Mouse (Mus musculus): ENCODE results near the gene Rras. TPM values are rescaled to one million over a fixed set of nuclear protein-coding genes. Genes with fewer than 3 reads are reported as not detected.

The Rras gene
- 81.5 and 87.2 TPM in 2 replicates for polyA plus RNA-seq (2015; fragmentation: Nextera tagmentation; extraction: Ambion mirVana)

DNA sequence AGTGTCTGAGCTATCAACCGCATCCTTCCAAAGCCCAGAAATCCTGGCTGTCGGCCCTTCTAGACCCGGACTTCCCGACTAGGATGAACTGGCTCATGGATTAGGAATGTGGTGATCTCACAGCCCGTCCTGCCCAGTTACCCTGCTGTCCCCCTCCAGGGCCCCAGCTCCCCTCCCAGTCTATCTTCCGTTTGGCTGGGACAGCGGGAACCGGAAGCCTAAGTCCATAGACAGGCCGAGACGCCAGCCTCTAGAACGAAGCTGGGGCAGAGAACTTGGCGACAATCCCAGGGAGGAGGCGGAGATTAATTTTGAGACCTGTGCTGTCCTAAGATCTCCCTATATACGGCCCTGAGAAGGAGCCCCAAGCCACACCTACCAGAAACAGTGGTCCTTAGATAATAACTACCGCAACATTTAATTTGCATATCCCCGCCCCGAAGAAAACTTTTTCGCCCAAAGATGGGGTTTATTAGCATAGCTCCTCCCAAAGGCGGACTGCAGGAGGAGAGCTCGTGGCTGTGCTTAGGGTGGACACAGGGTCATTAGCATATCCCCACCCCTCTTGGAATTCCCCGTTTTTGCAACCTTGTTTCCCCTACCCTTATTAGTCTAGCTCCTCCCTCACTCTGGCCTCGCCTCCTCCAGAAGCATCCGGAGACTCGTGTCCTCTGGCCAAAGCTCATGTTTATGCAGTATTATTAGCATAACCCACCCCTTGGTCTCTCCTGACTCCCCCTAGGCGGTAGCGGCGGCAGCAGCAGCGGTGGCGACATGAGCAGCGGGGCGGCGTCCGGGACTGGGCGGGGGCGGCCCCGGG lies at the start of gene Rras:
Rras (plus strand) TSS at position 720 of the 820 bp plus-strand sequence.
- under 1% methylated on average over 36 of the region's 36 CpGs for WGBS
- TF ChIP-seq EP300 (optimal IDR thresholded peaks at IDR 0.05) (no peak), CTCF (IDR thresholded peaks at IDR 0.05; ENCODE audit: low read depth) (peak; percentile 41)
- Histone ChIP-seq H3K27me3 (ENCODE audit: control insufficient read depth, insufficient read depth, low read length) (no peaks in the 10 kb centered on the region), H3K9me3 (ENCODE audit: control insufficient read depth, low read length) (no peaks in the 10 kb centered on the region), H3K9ac (ENCODE audit: low read length) (peak within 1 kb of the TSS; percentile 88), H3K36me3 (ENCODE audit: control insufficient read depth, insufficient read depth, low read length) (0 out of 2 replicates have a peak, but pooled peaks cover under 1% of the 10 kb centered on the region), H3K4me2 (replicated peaks; ENCODE audit: low read depth) (peak within 1 kb of the TSS; percentile 75), H3K4me3 (ENCODE audit: low read depth, low read length) (peak within 1 kb of the TSS; percentile 92), H3K27ac (replicated peaks) (peak within 1 kb of the TSS; percentile 95), H3K4me1 (replicated peaks; ENCODE audit: control insufficient read depth, insufficient read depth) (no peaks in the 10 kb centered on the region)
- ATAC-seq (ENCODE audit: low FRiP score, low TSS enrichment): peak; percentile 90
- peak; percentile 92 for DNase-seq (ENCODE audit: low spot score)

DNA sequence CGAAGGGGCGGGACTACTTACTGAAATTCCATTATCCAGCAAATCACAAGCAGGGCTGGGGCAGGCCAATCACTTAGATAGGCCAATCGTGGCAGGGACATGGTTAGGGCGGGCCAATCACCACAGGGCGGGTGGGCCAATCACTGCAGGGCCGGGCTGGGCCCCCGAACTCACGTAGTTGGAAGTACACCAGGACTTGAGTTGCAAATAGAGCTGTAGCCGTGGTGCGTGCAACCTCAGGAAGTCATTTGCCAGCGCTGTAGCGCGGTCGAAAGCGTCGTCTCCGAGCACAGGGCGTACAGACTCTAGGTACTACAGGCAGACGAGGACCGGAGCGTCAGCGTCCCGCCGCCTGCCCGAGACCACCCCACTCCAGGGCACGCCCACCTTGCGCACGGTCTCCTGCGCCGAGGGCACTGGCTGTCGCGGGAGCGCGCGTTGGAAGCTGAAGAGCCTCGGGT lies 47.5 kb upstream of the Rras start:
- H3K4me1 ChIP-seq (replicated peaks; ENCODE audit: control insufficient read depth, insufficient read depth): no peaks in the 10 kb centered on the region
- H3K9ac ChIP-seq (ENCODE audit: low read length): peak overlapping the region; percentile 64
- WGBS: under 1% methylated on average over 36 of the region's 36 CpGs
- H3K4me2 ChIP-seq (replicated peaks; ENCODE audit: low read depth): peak overlapping the region; percentile 81
- H3K27ac ChIP-seq (replicated peaks): peak overlapping the region; percentile 69
- no peak for TF ChIP-seq CTCF (IDR thresholded peaks at IDR 0.05; ENCODE audit: low read depth)
- TF ChIP-seq EP300 (optimal IDR thresholded peaks at IDR 0.05): no peak
- H3K36me3 ChIP-seq (ENCODE audit: control insufficient read depth, insufficient read depth, low read length): 0 out of 2 replicates have a peak, but pooled peaks cover 2% of the 10 kb centered on the region
- H3K9me3 ChIP-seq (ENCODE audit: control insufficient read depth, low read length): no peaks in the 10 kb centered on the region
- peak overlapping the region; percentile 48 for H3K4me3 ChIP-seq (ENCODE audit: low read depth, low read length)
- no peaks in the 10 kb centered on the region for H3K27me3 ChIP-seq (ENCODE audit: control insufficient read depth, insufficient read depth, low read length)
- peak; percentile 87 for DNase-seq (ENCODE audit: low spot score)
- peak; percentile 92 for ATAC-seq (ENCODE audit: low FRiP score, low TSS enrichment)

DNA sequence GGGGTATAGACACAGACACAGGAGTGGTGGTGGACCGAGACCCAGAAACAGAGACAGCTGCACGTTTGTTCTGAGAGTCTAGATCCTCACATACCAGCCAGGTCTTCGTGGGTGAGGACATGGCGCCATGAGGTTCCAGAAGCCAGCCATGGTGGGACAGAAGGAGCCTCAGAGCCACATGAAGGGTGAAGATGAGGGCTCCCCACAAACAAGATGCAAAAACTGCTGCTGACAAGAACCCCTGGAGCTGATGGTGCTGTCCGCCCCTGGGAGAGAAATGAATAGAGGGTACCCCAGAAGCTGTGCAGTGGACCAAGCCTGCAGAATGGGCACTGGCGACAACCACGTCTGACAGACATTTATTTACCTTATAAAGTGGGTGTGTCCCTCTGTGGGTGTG lies 46.6 kb upstream of the Rras start:
- H3K27ac ChIP-seq (replicated peaks): no peak overlapping the region; the same call in 1 of the 2 replicates
- H3K4me3 ChIP-seq (ENCODE audit: low read depth, low read length): no peak overlapping the region
- DNase-seq (ENCODE audit: low spot score) (no peak), ATAC-seq (ENCODE audit: low FRiP score, low TSS enrichment) (no peak)
- TF ChIP-seq EP300 (optimal IDR thresholded peaks at IDR 0.05) (no peak), CTCF (IDR thresholded peaks at IDR 0.05; ENCODE audit: low read depth) (no peak)
- H3K9ac ChIP-seq (ENCODE audit: low read length): no peak overlapping the region; the same call in 1 of the 2 replicates
- H3K36me3 ChIP-seq (ENCODE audit: control insufficient read depth, insufficient read depth, low read length): 0 out of 2 replicates have a peak, but pooled peaks cover 2% of the 10 kb centered on the region
- H3K4me2 ChIP-seq (replicated peaks; ENCODE audit: low read depth): peak overlapping the region; percentile 81
- no peaks in the 10 kb centered on the region for H3K27me3 ChIP-seq (ENCODE audit: control insufficient read depth, insufficient read depth, low read length)
- H3K4me1 ChIP-seq (replicated peaks; ENCODE audit: control insufficient read depth, insufficient read depth): no peaks in the 10 kb centered on the region
- no peaks in the 10 kb centered on the region for H3K9me3 ChIP-seq (ENCODE audit: control insufficient read depth, low read length)
- 43% methylated on average over 7 of the region's 7 CpGs for WGBS

DNA sequence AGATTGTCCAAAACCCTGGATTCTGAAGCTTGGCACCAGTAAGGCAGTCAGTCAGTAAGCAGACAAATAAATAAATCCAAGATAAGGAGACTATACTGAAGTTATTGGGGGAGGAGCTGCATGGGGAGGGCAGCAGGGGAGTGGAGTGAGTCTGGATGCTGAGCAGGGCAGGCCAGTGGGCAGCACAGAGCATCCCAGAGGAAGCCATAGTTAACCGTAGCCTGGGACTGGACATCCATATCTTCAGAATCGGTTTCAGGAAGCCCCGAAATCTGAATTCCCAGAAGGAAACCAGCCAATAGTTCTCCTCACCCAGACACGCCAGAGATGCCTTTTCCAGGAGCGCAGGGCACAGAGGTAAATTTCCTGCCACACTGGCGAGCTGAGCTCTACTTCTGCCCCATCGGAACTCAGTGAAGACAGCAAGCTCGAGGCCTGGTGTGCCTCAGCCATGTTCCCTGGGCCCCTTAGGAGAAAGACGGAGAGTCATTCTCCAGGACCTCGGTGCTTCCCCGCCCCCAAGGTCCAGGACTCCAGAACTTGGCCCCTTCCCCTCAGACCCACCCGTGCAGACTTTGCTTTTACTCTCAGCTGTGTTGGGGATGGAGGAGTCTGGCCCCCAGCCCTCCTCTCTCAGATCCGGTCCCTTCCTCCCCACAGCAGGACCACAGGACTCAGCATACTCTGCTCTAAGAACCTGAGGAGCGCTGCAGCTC lies 44.2 kb upstream of the Rras start:
- TF ChIP-seq EP300 (optimal IDR thresholded peaks at IDR 0.05): no peak
- no peak for TF ChIP-seq CTCF (IDR thresholded peaks at IDR 0.05; ENCODE audit: low read depth)
- no peaks in the 10 kb centered on the region for H3K9me3 ChIP-seq (ENCODE audit: control insufficient read depth, low read length)
- H3K27ac ChIP-seq (replicated peaks): 0 out of 2 replicates have a peak overlapping the region, but pooled peaks have one; percentile 40
- peak overlapping the region; percentile 56 for H3K4me2 ChIP-seq (replicated peaks; ENCODE audit: low read depth)
- WGBS: 41% methylated on average over 14 of the region's 14 CpGs
- DNase-seq (ENCODE audit: low spot score): no peak
- H3K9ac ChIP-seq (ENCODE audit: low read length): peak overlapping the region; percentile 51
- ATAC-seq (ENCODE audit: low FRiP score, low TSS enrichment): no peak
- H3K4me1 ChIP-seq (replicated peaks; ENCODE audit: control insufficient read depth, insufficient read depth): no peaks in the 10 kb centered on the region
- H3K27me3 ChIP-seq (ENCODE audit: control insufficient read depth, insufficient read depth, low read length): no peaks in the 10 kb centered on the region
- peaks cover 10% of the 10 kb centered on the region for H3K36me3 ChIP-seq (ENCODE audit: control insufficient read depth, insufficient read depth, low read length)
- H3K4me3 ChIP-seq (ENCODE audit: low read depth, low read length): peak overlapping the region; percentile 46

DNA sequence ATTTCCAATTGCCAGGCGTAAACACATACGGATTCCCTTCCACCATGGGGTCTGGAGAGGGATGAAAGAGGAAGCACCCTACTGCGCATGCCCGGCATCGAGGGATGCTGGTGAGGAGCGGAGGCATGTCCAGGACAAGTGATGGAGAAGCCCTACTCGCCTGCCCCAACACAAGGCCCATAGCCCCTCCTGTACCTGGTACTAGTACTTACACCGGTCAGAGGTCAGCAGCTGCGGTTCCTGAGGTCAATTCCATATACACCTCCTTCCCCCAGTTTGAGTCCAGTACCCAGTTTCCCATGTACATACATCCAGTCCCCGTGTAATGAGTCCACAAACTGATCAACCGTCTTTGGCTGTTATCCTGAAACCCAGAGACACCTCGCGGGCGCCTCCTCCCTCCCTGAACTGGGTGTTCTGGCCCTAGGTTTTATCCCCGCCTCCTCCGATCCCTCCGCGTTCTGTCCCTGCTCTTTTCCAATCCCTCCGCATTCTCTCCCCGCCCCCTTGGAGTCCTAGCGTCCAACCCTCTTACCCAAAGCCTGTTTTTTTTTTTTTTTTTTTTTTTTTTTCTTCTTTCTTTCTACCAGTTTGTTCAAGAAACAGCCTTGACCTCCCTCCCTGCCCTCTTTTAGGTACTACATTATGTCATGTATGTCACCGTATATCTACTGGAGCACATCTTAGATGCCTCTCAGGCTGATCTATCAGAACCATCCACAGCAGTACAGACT lies 43.2 kb upstream of the Rras start, which contains the start of gene Cpt1c:
Cpt1c (minus strand) TSS at position 469 of the 734 bp plus-strand sequence.
- Histone ChIP-seq H3K27ac (replicated peaks) (peak within 1 kb of the TSS; percentile 40), H3K27me3 (ENCODE audit: control insufficient read depth, insufficient read depth, low read length) (no peaks in the 10 kb centered on the region), H3K4me3 (ENCODE audit: low read depth, low read length) (peak within 1 kb of the TSS; percentile 46), H3K9me3 (ENCODE audit: control insufficient read depth, low read length) (no peaks in the 10 kb centered on the region), H3K4me1 (replicated peaks; ENCODE audit: control insufficient read depth, insufficient read depth) (no peaks in the 10 kb centered on the region), H3K4me2 (replicated peaks; ENCODE audit: low read depth) (peak within 1 kb of the TSS; percentile 56), H3K36me3 (ENCODE audit: control insufficient read depth, insufficient read depth, low read length) (peaks cover 15% of the 10 kb centered on the region), H3K9ac (ENCODE audit: low read length) (peak within 1 kb of the TSS; percentile 51)
- TF ChIP-seq EP300 (optimal IDR thresholded peaks at IDR 0.05) (no peak), CTCF (IDR thresholded peaks at IDR 0.05; ENCODE audit: low read depth) (peak; percentile 24; the same call in 1 of the 2 replicates)
- WGBS: 4% methylated on average over 22 of the region's 22 CpGs
- DNase-seq (ENCODE audit: low spot score): peak; percentile 76
- ATAC-seq (ENCODE audit: low FRiP score, low TSS enrichment): peak; percentile 14; the same call in 1 of the 2 replicates
